Mouse (Mus musculus) bone marrow macrophage, adult 2 months (primary cell): ENCODE data around the gene Platr17. TPM values are rescaled to one million over a fixed set of nuclear protein-coding genes. Genes with fewer than 3 reads are reported as not detected.
"Not testable (repeated sequence)": the region's sequence is repeated elsewhere in the genome, so short reads cannot be mapped to it uniquely, and the experiment has no call there.

Experiments used
- H3K27ac ChIP-seq: 2 replicates; pipeline ENCODE4 v1.5.1; 2012; ENCODE audit warnings: low read depth, low read length; ENCODE audit not compliant: insufficient read depth
- H3K4me1 ChIP-seq: 2 replicates; pipeline ENCODE4 v1.6.1; 2012; ENCODE audit warnings: low read length; ENCODE audit not compliant: control insufficient read depth, insufficient read depth
- H3K4me3 ChIP-seq: 2 replicates; pipeline ENCODE4 v1.5.1; 2012; ENCODE audit warnings: mild to moderate bottlenecking, low read length, moderate library complexity; ENCODE audit not compliant: insufficient read depth
- CTCF ChIP-seq: IDR thresholded peaks from 2 replicates; pipeline ENCODE4 v1.5.1; 2012; ENCODE audit warnings: low read depth, mild to moderate bottlenecking, low read length, moderate library complexity
- POLR2A ChIP-seq: IDR thresholded peaks from 2 replicates; pipeline ENCODE4 v1.6.1; 2012; ENCODE audit warnings: mild to moderate bottlenecking, low read depth, low read length, borderline replicate concordance
- polyA plus RNA-seq: library from polyadenylated mRNA; stranded (reverse); fragments of >200 nt; gene quantifications from 2 replicates; pipeline ENCODE4 v1.2.4, GENCODE M21; 2012; ENCODE audit not compliant: missing spikeins, insufficient read depth, insufficient read length

The Platr17 gene
- polyA plus RNA-seq, 1 experiment, result 3.5 TPM

DNA sequence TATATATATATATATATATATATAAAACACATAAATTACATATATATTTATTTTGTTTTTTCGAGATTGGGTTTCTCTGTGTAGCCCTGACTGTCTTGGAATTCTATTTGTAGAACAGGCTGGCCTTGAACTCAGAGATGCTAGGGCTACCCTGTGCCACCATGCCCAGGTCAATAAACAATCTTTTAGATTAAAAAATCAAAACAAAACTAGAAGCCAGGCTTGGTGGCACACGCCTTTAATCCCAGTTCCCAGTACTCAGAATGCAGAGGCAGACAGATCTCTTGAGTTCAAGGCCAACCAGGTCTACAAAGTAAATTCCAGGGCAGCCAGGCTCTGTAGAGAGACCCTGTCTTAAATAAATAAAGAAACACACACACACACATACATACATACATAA lies 13.6 kb upstream of the Platr17 start:
- TF ChIP-seq CTCF (no peak), POLR2A (no peak)
- H3K4me1 ChIP-seq, result peaks cover 11% of the 10 kb centered on the region
- no peak overlapping the region for H3K27ac ChIP-seq

DNA sequence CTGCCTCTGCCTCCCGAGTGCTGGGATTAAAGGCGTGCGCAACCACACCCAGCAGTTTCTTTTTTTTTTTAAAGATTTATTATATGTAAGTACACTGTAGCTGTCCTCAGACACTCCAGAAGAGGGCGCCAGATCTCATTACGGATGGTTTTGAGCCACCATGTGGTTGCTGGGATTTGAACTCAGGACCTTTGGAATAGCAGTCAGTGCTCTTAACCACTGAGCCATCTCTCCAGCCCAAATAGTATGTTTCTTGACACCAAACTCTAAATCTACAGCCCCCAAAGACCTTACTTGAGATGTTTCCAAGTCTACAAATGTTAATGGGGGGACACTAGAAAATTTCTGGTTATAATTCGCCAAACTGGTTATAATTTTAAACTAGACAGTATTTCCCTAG lies 13.0 kb upstream of the Platr17 start:
- H3K4me3 ChIP-seq, H3K27ac ChIP-seq: not testable (repeated sequence)
- H3K4me1 ChIP-seq, result peaks cover 11% of the 10 kb centered on the region

More for the DNA sequence above, 13.6 kb upstream of the Platr17 start:
- no peak overlapping the region for H3K4me3 ChIP-seq

DNA sequence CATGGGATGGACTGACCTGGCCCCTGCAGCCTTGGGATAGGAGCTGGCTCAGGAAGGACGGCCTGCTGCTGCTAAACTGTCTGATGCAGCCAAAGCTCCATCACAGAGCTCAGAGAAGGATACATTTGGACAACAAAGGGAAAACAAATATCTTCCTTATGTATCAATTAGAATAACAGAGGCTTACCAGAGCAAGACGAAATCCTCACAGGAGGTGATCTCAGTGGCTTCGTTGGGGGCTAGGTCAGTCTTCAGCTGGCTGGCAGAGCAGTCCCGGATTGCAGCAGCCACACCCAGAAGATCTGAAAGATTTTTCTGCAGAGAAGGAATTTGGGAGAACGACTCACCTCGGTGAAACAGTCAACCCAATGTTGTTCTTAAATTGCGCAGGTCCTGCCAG lies 12.5 kb upstream of the Platr17 start:
- Histone ChIP-seq H3K4me3 (no peak overlapping the region), H3K4me1 (peaks cover 11% of the 10 kb centered on the region), H3K27ac (no peak overlapping the region)
- no peak for TF ChIP-seq CTCF
- no peak for TF ChIP-seq POLR2A

DNA sequence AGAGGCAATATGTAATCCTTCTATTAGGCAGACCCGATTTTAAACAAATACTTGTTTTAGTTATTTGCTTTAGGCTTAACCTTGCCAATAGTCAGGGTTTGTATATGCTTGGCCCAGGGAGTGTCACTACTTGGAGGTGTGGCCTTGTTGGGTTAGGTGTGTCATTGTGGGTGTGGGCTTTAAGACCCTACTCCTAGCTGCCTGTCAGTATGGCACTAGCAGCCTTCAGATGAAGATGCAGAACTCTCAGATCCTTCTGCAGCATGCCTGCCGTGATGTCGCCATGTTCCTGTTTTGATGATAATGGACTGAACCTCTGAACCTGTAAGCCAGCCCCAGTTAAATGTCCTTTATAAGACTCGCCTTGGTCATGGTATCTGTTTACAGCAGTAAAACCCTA lies 11.9 kb upstream of the Platr17 start:
- H3K27ac ChIP-seq, H3K4me3 ChIP-seq: not testable (repeated sequence)
- H3K4me1 ChIP-seq, result peaks cover 11% of the 10 kb centered on the region

DNA sequence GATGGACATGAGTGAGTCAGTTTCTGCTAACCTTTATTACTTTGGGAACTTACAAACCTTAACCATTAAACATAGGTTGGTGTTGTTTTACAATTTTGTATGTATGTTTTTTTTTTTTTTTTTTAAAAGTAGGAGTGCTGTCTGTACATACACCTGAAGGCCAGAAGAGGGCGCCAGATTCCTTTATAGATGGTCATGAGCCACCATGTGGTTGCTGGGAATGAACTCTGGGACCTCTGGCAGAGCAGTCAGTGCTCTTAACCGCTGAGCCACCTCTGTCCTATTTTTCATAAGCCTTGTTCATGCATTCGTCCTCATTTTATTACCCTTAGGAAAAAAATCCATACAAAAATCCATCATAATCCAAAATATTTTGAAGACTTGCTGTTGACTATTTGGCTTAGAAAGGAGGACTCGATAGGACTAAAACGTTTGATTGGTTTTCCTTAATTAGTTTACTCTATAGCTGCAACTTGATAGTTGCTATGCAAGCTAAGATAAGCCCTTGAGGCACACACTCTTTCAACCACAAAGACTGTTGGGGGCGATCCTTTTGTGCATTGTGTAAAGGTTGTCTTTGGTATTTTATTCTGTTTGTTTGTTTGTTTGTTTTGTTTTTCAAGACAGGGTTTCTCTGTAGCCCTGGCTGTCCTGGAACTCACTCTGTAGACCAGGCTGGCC lies 7.7 kb upstream of the Platr17 start:
- Histone ChIP-seq H3K4me3 (no peak overlapping the region), H3K4me1 (peaks cover 6% of the 10 kb centered on the region), H3K27ac (no peak overlapping the region)
- peak; percentile 46 for TF ChIP-seq CTCF
- no peak for TF ChIP-seq POLR2A

DNA sequence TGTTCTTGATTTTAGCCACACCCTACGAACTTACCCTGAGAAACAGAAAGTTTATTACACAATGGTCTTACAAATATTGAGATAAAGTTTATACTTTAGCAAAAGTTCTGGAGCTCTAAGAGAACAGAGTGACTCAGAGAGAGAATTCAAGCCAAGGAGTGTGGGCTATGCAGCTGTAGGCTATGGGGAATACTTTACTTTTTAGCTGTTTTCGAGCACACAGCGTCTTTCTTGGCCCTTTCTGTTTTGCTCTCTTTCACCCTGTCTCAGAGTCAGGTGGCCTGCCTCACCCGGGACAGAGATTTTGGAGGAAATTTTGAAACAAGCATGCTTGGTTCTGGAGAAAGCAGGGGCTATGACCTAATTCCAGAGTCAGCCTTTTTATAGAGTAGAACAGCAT lies 6.7 kb upstream of the Platr17 start:
- peaks cover 12% of the 10 kb centered on the region for H3K4me1 ChIP-seq

DNA sequence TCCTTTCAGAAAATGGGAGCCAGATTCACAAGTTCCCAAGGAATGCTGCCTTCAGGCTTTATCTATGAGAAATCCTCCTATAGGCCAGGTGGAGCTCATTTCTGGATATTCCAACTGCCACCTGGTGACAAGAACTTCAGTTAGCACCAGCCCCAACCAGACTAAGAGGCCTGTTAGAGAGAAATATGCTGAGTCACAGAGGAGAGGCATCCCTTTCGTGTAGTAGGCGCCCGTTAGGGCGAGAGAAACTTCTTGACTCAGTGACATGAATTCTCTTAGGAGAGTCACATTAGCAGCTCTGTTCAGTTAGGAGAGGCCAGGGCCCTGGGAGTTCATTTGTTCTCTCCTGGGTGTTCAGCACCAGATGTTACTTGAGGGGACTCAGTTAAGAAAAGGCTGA lies 5.3 kb upstream of the Platr17 start:
- Histone ChIP-seq H3K4me1 (peaks cover 20% of the 10 kb centered on the region), H3K27ac (no peak overlapping the region), H3K4me3 (no peak overlapping the region)
- TF ChIP-seq CTCF (no peak), POLR2A (no peak)

More for the DNA sequence above, 6.7 kb upstream of the Platr17 start:
- not testable (repeated sequence) for H3K4me3 ChIP-seq, H3K27ac ChIP-seq

DNA sequence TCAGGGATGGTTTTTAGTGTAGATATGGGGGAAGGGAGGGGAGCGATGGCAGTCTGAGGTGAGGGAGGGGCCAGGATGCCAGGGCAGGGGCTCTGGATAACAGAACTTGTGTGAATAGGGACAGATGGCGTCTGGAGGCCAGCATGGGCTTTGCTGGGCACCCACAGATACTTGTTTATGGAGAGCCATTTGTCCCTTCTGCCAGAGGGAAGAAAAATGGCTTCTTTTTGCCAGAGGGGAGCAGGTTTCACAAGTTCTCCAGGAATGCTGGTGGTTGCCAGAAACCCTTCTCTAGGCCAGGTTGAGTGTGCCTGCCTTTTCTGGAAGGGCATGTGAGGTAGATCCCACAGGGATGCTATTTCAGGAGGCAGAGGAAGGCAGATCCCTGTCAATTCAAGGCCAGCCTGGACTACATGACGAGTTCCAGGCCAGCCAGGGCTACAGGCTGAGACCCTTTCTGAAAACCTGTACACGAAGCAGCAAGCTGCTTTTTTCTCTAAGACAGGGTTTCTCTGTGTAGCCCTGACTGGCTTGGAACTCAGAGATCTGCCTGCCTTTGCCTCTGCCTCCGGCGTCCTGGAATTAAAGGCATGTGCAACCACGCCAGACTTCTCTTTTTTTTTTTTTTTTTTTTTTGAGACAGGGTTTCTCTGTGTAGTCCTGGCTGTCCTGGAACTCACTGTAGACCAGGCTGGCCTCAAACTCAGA lies 4.5 kb upstream of the Platr17 start:
- Histone ChIP-seq H3K4me1 (peaks cover 20% of the 10 kb centered on the region), H3K27ac (no peak overlapping the region), H3K4me3 (no peak overlapping the region)
- TF ChIP-seq CTCF (no peak), POLR2A (no peak)

DNA sequence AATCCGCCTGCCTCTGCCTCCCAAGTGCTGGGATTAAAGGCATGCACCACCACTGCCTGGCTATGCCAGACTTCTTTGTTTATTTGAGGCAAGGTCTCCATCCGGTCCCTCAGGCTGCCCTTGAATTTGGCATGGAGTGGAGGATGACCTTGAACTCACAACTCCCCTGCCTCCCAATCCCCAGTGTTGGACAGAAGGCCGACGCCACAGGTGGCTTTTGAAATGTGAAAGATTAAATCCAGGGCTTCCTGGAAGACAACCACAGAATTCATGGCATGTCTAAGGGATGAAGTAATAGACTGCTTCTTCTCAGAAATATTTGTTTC lies 4.0 kb upstream of the Platr17 start:
- no peak overlapping the region for H3K4me3 ChIP-seq
- H3K4me1 ChIP-seq, result peaks cover 20% of the 10 kb centered on the region
- H3K27ac ChIP-seq, result no peak overlapping the region
- no peak for TF ChIP-seq POLR2A
- no peak for TF ChIP-seq CTCF

DNA sequence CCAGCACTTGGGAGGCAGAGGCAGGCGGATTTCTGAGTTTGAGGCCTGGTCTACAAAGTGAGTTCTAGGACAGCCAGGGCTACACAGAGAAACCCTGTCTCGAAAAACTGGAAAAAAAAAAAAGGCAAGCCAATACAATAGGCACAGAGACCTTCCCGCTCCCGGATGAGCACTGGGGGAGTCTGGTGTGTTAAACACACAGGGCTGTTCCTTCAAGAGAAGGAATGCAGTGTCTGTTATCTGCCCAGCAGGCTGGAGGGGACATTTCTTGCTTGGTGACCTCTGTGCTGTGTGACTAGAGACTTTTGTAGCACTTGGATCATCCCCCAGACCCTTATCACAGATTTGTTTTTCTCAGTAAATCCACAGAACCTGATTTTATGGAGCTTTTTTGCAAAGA lies 3.3 kb upstream of the Platr17 start:
- no peak overlapping the region for H3K4me3 ChIP-seq
- peaks cover 20% of the 10 kb centered on the region for H3K4me1 ChIP-seq
- H3K27ac ChIP-seq, result no peak overlapping the region
- TF ChIP-seq POLR2A, result no peak

DNA sequence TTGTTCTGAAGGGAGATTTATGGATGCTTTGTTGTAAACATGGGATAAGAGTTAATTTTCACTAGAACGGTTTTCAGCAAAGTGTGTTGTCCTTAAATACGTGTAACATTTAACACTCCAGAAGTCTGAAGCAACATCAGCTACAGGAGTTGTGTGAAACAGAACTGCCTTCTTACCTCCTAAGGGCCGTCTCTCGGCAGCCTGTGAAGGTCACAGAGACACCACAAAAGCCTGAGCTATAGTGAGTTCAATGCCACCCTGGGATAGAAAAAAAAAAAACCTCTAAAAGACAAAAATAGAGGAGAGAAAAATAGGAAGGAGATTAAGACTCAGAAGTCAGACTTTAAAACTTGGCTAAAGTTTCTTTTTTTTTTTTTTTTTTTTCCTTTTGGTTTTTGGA lies 2.9 kb upstream of the Platr17 start:
- no peak for TF ChIP-seq POLR2A
- TF ChIP-seq CTCF, result no peak
- H3K27ac ChIP-seq, result peak overlapping the region; percentile 36; the same call in 1 of the 2 replicates
- H3K4me3 ChIP-seq, result no peak overlapping the region
- peaks cover 20% of the 10 kb centered on the region for H3K4me1 ChIP-seq
